Mouse (Mus musculus): ENCODE data around the gene Josd1. TPM values are rescaled to one million over a fixed set of nuclear protein-coding genes. Genes with fewer than 3 reads are reported as not detected.
"Not testable (repeated sequence)": the region's sequence is repeated elsewhere in the genome, so short reads cannot be mapped to it uniquely, and the experiment has no call there.

The Josd1 gene
- polyA plus RNA-seq, 1 experiment from 2014 or later: 29.0 TPM

DNA sequence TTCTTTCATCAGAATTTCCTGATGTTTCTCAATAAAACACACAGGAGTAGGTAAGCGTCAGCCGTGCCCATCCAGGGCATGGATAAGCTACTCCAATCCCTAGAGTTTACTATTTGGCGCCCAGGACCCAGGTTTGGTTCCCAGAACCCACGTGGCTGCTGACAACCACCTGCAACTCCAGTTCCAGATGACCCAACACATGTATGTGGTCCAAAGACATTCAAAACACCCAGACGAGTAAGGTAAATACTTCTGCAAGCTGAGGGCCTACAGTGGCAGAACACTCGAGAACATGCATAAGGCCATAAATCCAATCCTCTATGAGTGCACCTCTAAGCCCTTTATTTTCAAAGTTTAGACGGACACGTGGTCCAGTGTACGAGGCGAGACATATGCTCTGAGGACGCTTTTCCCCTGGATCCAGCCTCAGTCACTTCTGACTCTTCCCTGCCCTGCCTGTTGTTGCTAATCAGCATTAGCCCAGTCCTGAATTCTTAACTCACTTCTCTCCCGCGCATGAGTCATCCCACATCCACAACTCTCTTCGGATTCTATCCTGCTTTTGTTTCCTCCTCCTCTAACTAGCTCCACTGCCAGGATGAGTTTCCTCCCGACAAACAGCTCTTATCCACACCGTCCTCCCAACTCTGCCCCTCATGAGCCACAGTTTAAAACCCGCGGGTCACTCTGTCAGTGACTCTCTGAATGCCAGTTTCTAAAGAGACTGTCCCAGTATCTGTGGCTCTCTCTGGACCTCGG lies 3.8 kb downstream of the Josd1 start:
- peak overlapping the region; percentile 64 for H3K9ac ChIP-seq

DNA sequence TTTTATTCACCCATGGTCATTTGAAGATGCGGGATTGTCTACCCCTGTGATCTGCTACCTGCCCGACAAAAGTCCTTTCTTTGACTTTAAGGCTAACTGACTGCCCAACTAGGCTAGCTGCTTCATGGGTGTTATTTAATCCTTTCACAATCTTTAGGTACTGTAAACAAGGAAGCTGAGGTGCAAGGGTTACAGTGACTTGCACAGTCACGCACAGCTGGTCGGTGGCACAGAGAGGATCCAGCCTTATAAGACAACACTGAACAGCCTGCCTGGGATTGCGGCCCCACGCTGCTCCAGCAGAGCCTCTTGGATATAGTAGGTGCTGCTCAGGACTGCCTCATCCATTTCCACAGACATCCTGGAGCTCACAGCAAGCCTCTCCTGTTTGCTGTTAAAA lies 4.6 kb downstream of the Josd1 start:
- no peaks in the 10 kb centered on the region for H3K9me3 ChIP-seq (replicated peaks)
- peak overlapping the region; percentile 91 for H3K4me3 ChIP-seq
- peak overlapping the region; percentile 61 for H3K9ac ChIP-seq
- H3K27me3 ChIP-seq (replicated peaks): no peaks in the 10 kb centered on the region
- H3K4me1 ChIP-seq (replicated peaks): peaks cover 60% of the 10 kb centered on the region
- peak overlapping the region; percentile 63; the same call in 1 of the 2 replicates for H3K27ac ChIP-seq (ENCODE audit: poor library complexity, severe bottlenecking)
- H3K36me3 ChIP-seq: peaks cover 5% of the 10 kb centered on the region; the same call in 1 of the 2 replicates
- peak overlapping the region; percentile 95 for H3K4me2 ChIP-seq
- WGBS: 69% methylated on average over 6 of the region's 6 CpGs
- no peak for ATAC-seq (ENCODE audit: insufficient number of reproducible peaks, low FRiP score)

More for the DNA sequence above, 3.8 kb downstream of the Josd1 start:
- no peaks in the 10 kb centered on the region for H3K27me3 ChIP-seq (replicated peaks)
- ATAC-seq (ENCODE audit: insufficient number of reproducible peaks, low FRiP score): no peak
- H3K4me3 ChIP-seq: peak overlapping the region; percentile 91
- peaks cover 60% of the 10 kb centered on the region for H3K4me1 ChIP-seq (replicated peaks)
- peak overlapping the region; percentile 95 for H3K4me2 ChIP-seq
- peaks cover 5% of the 10 kb centered on the region; the same call in 1 of the 2 replicates for H3K36me3 ChIP-seq
- H3K27ac ChIP-seq (ENCODE audit: poor library complexity, severe bottlenecking): peak overlapping the region; percentile 75
- WGBS: 44% methylated on average over 19 of the region's 19 CpGs
- no peaks in the 10 kb centered on the region for H3K9me3 ChIP-seq (replicated peaks)

DNA sequence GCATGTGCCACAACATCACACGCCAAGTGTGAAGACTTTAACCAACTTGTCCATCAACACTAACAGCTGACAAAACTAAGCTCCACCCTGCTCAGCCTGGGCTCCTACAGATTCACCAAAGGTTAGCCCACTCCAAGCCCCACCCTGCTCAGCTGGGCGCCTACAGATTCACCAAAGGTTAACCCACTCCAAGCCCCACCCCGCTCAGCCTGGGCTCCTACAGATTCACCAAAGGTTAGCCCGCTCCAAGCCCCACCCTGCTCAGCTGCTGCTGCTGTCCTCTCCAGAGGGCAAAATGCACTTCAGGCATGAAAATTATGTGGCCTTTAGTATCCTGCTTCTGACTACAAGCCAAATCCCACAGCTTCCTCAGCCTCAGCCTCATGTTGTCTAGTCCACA lies 5.7 kb downstream of the Josd1 start:
- Histone ChIP-seq H3K4me3 (no peak overlapping the region), H3K27ac (ENCODE audit: poor library complexity, severe bottlenecking) (peak overlapping the region; percentile 63), H3K36me3 (peaks cover 12% of the 10 kb centered on the region; the same call in 1 of the 2 replicates), H3K4me2 (peak overlapping the region; percentile 95), H3K9me3 (replicated peaks) (no peaks in the 10 kb centered on the region), H3K27me3 (replicated peaks) (no peaks in the 10 kb centered on the region), H3K4me1 (replicated peaks) (peaks cover 60% of the 10 kb centered on the region), H3K9ac (peak overlapping the region; percentile 42; the same call in 1 of the 2 replicates)
- 78% methylated on average over 4 of the region's 4 CpGs for WGBS
- ATAC-seq (ENCODE audit: insufficient number of reproducible peaks, low FRiP score): peak; percentile 63; the same call in 1 of the 2 replicates

- H3K27ac ChIP-seq (ENCODE audit: poor library complexity, severe bottlenecking): no peak overlapping the region
- 90% methylated on average over 2 of the region's 2 CpGs for WGBS
- H3K9ac ChIP-seq: no peak overlapping the region
- no peaks in the 10 kb centered on the region for H3K27me3 ChIP-seq (replicated peaks)
- H3K4me3 ChIP-seq: no peak overlapping the region
- peaks cover 24% of the 10 kb centered on the region for H3K4me1 ChIP-seq (replicated peaks)
- H3K9me3 ChIP-seq (replicated peaks): no peaks in the 10 kb centered on the region
- H3K4me2 ChIP-seq: no peak overlapping the region
- peaks cover 52% of the 10 kb centered on the region for H3K36me3 ChIP-seq
- no peak for ATAC-seq (ENCODE audit: insufficient number of reproducible peaks, low FRiP score)
Measured at GRCm38 (mm10) chr15:79677936-79678335, 9.8 kb downstream of the Josd1 start.

DNA sequence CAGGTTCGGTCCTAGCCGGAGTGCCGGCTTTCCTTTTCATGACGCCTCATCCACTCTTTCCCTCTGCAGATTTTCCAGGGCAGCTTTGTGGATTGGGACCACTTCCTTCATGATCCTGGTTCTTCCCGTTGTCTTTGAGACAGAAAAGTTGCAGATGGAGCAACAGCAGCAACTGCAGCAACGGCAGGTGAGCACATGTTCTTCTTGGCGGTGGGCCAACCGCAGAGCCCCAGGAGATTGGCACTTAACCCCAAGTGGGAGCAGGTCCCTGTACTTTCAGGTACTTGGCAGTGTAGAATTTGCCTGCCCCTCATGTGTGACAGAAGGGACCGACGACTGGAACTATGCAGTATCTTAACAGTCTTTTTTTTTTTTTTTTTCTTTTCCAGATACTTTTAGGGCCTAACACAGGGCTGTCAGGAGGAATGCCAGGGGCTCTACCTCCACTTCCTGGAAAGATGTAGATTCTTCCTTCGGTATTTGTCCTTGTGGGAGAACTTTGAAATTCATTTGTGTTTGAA lies 15.8 kb downstream of the Josd1 start:
- peak overlapping the region; percentile 96 for H3K4me3 ChIP-seq
- peaks cover 56% of the 10 kb centered on the region for H3K36me3 ChIP-seq
- peaks cover 11% of the 10 kb centered on the region for H3K4me1 ChIP-seq (replicated peaks)
- peak overlapping the region; percentile 93; the same call in 1 of the 2 replicates for H3K9ac ChIP-seq
- H3K9me3 ChIP-seq (replicated peaks); ATAC-seq (ENCODE audit: insufficient number of reproducible peaks, low FRiP score); H3K27ac ChIP-seq (ENCODE audit: poor library complexity, severe bottlenecking); H3K27me3 ChIP-seq (replicated peaks): not testable (repeated sequence)
- WGBS: 82% methylated on average over 11 of the region's 11 CpGs
- H3K4me2 ChIP-seq: peak overlapping the region; percentile 79

DNA sequence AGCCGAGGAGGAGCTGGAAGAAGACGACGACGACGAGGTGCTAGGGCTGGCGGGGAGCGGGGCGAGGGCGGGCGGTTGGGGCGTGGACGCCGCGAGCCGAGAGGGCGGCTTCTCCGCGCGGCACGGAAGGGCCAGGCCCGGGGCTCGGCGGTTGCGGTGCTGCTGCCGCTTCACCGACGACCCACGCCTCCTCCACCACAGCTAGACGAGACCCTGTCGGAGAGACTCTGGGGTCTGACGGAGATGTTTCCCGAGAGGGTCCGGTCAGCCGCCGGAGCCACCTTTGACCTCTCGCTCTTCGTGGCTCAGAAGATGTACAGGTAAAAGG lies 16.8 kb downstream of the Josd1 start:
- ATAC-seq (ENCODE audit: insufficient number of reproducible peaks, low FRiP score): peak; percentile 66
- Histone ChIP-seq H3K4me2 (peak overlapping the region; percentile 79), H3K4me1 (replicated peaks) (peaks cover 19% of the 10 kb centered on the region), H3K4me3 (peak overlapping the region; percentile 96), H3K36me3 (peaks cover 54% of the 10 kb centered on the region), H3K9ac (peak overlapping the region; percentile 93), H3K27me3 (replicated peaks) (no peaks in the 10 kb centered on the region), H3K9me3 (replicated peaks) (no peaks in the 10 kb centered on the region), H3K27ac (ENCODE audit: poor library complexity, severe bottlenecking) (peak overlapping the region; percentile 66; the same call in 1 of the 2 replicates)
- under 1% methylated on average over 37 of the region's 37 CpGs for WGBS

DNA sequence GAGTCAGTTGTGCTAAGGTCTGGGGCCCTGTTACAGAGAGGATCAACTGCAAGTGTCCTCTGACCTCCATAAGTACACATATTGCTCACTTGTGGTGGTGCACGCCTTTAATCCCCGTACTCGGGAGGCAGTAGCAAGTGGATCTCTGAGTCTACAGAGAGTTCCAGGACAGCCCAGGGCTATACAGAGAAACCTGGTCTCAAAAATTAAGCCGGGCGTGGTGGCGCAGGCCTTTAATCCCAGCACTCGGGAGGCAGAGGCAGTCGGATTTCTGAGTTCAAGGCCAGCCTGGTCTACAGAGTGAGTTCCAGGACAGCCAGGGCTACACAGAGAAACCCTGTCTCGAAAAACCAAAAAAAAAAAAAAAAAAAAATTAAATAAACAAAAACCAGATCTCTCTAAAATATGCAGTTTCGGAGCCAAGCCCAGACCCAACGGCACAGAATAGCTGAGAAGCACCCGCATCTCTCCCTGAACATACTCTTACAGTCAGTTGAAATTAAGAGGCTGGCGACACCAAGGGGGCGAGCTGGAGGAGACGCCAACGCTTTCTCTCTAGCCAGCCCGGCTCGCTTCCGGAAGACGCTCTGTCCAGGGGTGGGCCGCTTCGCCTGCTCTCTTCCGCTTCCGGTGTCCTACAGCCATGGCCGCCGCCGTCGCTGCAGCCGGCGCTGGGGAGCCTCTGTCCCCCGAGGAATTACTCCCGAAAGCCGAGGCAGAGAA lies 17.3 kb downstream of the Josd1 start, which contains the start of gene Tomm22:
Gene Tomm22, plus strand, starts transcription at position 613 of the 723 bp plus-strand sequence.
- peak within 1 kb of the TSS; percentile 66; the same call in 1 of the 2 replicates for H3K27ac ChIP-seq (ENCODE audit: poor library complexity, severe bottlenecking)
- H3K4me2 ChIP-seq: peak within 1 kb of the TSS; percentile 79
- H3K27me3 ChIP-seq (replicated peaks): no peaks in the 10 kb centered on the region
- peak within 1 kb of the TSS; percentile 96 for H3K4me3 ChIP-seq
- peaks cover 23% of the 10 kb centered on the region for H3K4me1 ChIP-seq (replicated peaks)
- peaks cover 54% of the 10 kb centered on the region for H3K36me3 ChIP-seq
- ATAC-seq (ENCODE audit: insufficient number of reproducible peaks, low FRiP score): peak; percentile 95
- WGBS: 16% methylated on average over 33 of the region's 33 CpGs
- no peaks in the 10 kb centered on the region for H3K9me3 ChIP-seq (replicated peaks)
- peak within 1 kb of the TSS; percentile 93 for H3K9ac ChIP-seq

DNA sequence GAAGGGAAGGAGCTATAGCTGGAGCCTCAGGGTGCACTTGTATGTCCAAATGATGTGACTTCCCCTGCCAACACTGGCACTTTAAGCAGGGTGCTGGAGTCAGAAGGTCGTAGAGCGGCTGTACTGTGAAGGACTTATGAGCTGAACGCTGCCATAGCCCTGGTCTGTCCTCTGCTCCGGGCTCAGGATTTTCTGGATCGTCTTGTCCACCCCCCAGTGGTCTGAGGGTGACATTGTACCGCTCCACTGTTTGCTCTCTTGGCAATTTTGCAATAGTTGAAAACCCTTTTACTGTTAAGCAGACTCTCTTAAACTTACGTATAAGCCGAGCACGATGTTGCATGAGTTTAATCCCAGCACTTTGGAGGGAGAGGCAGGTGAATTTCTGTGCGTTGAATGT lies 18.5 kb downstream of the Josd1 start:
- Histone ChIP-seq H3K27me3 (replicated peaks) (no peaks in the 10 kb centered on the region), H3K4me2 (no peak overlapping the region), H3K9ac (0 out of 2 replicates have a peak overlapping the region, but pooled peaks have one; percentile 30), H3K4me3 (no peak overlapping the region), H3K9me3 (replicated peaks) (no peaks in the 10 kb centered on the region), H3K27ac (ENCODE audit: poor library complexity, severe bottlenecking) (0 out of 2 replicates have a peak overlapping the region, but pooled peaks have one; percentile 6), H3K36me3 (peaks cover 43% of the 10 kb centered on the region), H3K4me1 (replicated peaks) (peaks cover 23% of the 10 kb centered on the region)
- WGBS: 67% methylated on average over 10 of the region's 10 CpGs
- ATAC-seq (ENCODE audit: insufficient number of reproducible peaks, low FRiP score): no peak

GRCm38 (mm10) chr15:79664666-79665065 lies 23.1 kb downstream of the Josd1 start:
- 87% methylated on average over 8 of the region's 8 CpGs for WGBS
- no peak overlapping the region for H3K27ac ChIP-seq (ENCODE audit: poor library complexity, severe bottlenecking)
- H3K27me3 ChIP-seq (replicated peaks): no peaks in the 10 kb centered on the region
- peaks cover 43% of the 10 kb centered on the region for H3K36me3 ChIP-seq
- H3K9ac ChIP-seq: no peak overlapping the region
- peaks cover 4% of the 10 kb centered on the region for H3K9me3 ChIP-seq (replicated peaks)
- no peak overlapping the region for H3K4me2 ChIP-seq
- ATAC-seq (ENCODE audit: insufficient number of reproducible peaks, low FRiP score): no peak
- no peak overlapping the region for H3K4me3 ChIP-seq
- H3K4me1 ChIP-seq (replicated peaks): peaks cover 20% of the 10 kb centered on the region

- Histone ChIP-seq H3K36me3 (peaks cover 34% of the 10 kb centered on the region), H3K9ac (no peak overlapping the region), H3K4me1 (replicated peaks) (peaks cover 19% of the 10 kb centered on the region), H3K9me3 (replicated peaks) (peaks cover 4% of the 10 kb centered on the region), H3K4me2 (no peak overlapping the region), H3K27ac (ENCODE audit: poor library complexity, severe bottlenecking) (no peak overlapping the region), H3K27me3 (replicated peaks) (no peaks in the 10 kb centered on the region), H3K4me3 (no peak overlapping the region)
- WGBS: 71% methylated on average over 4 of the region's 4 CpGs
- ATAC-seq (ENCODE audit: insufficient number of reproducible peaks, low FRiP score): no peak
Measured at GRCm38 (mm10) chr15:79661852-79662251, 25.9 kb downstream of the Josd1 start.
